Mouse (Mus musculus) kidney, adult 2 months (tissue): Measurements from ENCODE around the gene Neu2.

Experiments used
- CTCF ChIP-seq: fragments of 200-500 bp; conservative IDR thresholded peaks from 2 replicates; pipeline ENCODE4 v1.5.1; 2011; ENCODE audit warnings: low read depth, mild to moderate bottlenecking, control low read depth, low read length, moderate library complexity, mixed read lengths; ENCODE audit not compliant: insufficient read depth, insufficient read length
- POLR2A ChIP-seq: fragments of 200-500 bp; IDR thresholded peaks from one replicate; pipeline ENCODE4 v1.6.1; 2011; ENCODE audit warnings: low read depth, low read length, control low read depth

- TF ChIP-seq POLR2A (no peak), CTCF (no peak)
Observed at GRCm38 (mm10) chr1:87510166-87510691, 540 bp downstream of the Neu2 start.
